Mouse (Mus musculus): ENCODE measurements at regions not wholly inside any gene's neighbourhood (a gene's known extent, or its start where the extent isn't known, plus 50 kb on each side); places are given as distances from the start of the nearest gene placed in this dataset.

DNA sequence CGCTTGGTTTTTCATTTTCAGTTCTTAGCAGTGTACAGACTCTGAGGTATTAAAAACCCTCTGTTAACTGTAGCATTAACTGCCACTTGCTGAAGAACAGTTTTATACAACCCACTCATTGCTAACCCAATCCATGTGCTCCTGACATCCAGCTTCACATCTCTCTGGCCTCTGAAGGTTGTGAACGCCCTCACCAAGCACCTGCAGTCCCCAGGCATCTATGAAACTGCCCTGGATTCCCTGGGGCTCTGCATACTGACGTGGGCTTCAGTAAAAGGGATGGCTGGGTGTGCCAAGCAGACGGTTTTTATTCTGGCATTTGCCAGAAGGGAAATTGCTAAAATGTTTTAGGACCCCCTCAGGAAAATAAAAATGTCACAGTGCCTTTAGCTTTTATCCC is 2232.2 kb upstream of the Gm7489 start:
- no peak for DNase-seq (ENCODE audit: low spot score)

GRCm38 (mm10) chr15:51657621-51658020 is 2227.1 kb upstream of the Gm7489 start:
- DNase-seq (ENCODE audit: low spot score) = no peak

DNA sequence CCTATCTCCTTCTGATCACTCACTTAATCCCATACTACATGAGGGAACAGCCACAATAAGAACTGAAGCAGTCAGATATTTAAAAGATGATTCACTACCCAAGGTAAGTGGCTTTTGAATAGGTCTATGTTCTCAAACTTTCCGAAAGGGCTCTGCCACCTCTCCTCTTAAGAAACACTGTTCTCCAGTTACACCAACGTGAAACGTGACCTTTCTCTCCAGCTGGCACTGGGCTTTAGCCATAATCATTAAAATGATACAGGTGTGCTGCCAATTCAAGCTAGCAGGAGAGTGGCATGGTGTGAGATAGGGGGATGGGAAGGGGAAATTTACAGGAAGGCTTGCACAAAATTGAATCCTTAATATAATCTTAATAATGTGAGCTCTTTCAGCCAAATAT is 2216.4 kb upstream of the Gm7489 start:
- no peak for DNase-seq (ENCODE audit: low spot score)

DNA sequence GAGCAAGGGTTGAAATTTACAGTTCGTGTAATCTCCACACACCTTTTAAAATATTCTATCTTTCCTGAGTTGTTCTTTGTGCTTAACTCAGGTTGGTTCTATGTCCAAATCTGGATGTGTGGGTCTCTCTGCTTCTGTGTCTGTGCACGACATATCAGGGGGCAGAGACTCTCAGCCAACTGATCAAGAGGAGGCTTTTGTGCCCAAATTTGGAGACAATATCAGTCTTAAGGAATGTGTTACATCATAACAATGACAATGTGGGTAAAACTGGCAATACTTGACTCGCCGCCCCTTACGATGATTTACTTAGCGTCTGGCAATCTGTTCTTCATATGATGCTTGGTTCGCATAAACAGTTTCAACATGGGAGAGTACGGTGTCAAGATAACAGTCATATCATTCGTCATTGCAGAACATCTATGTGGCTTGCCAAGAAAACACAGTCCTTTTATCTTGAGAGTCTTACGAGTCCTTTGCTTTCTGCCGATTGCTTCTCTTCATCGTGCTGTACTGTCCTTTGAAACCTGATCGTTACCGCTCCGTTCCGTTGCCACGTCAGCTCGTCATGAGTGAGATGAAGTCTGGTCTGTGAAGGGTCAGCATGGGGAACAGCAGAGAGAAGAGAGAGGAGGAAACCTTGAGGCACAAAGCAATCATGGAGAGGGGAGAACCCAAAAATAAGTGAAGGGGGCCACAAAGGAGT is 2212.9 kb upstream of the Gm7489 start:
- no peak for DNase-seq (ENCODE audit: low spot score)

GRCm38 (mm10) chr15:51673483-51673882 is 2211.2 kb upstream of the Gm7489 start:
- DNase-seq (ENCODE audit: low spot score) = no peak

- no peak for DNase-seq (ENCODE audit: low spot score)
These were observed 2209.4 kb upstream of the Gm7489 start for GRCm38 (mm10) chr15:51675291-51675690.

- DNase-seq (ENCODE audit: low spot score) = no peak
These were observed 2208.0 kb upstream of the Gm7489 start for GRCm38 (mm10) chr15:51676694-51677093.

DNA sequence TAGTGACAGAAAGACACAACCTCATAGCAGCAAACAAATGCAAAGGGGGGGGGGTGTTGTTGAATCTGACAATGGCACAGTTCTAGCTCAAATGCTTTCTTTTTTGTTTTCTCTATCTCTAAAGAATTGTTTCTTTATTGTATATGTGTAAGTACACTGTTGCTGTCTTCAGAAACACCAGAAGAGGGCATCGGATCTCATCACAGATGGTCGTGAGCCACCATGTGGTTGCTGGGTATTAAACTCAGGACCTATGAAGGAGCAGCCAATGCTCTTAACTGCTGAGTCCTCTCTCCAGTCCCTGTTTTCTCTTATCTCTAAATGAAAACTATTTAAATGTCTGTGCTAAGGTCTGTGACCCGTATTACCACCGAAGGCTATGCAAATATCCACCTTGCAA is 2207.4 kb upstream of the Gm7489 start:
- DNase-seq (ENCODE audit: low spot score) = no peak

DNA sequence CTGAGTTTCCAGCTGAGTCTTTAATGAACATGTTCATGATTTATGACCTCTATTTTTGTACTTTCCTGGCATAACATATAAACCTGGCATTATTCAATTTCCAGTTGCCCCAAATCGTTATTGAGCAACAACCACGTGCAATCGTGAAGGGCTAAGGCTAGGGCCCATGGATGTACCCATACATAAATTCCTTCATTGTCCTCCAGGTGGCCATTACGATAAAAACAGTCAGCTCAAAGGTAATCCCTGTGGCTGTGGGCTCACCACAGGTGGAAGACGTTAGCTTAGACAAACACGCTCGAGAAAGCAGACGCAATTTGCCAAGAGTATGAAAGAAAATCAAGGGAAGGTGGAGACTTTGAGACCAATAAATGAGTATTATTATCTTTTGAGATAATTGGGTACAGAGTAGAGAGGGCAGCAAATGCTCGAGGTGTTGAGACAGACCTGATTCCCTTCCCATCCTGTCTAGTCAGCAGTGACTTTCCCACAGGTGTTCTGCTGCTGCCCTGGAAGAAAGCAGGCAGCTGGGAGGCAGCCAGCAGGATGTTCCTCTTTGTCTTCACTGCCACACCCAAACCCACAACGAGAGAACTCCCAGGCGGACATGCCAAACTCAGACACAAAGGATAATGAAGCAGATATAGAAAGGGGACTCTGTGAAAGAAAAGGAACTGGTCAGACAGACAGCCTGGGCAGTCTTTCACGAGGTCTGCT is 2205.4 kb upstream of the Gm7489 start:
- DNase-seq (ENCODE audit: low spot score) = no peak

DNA sequence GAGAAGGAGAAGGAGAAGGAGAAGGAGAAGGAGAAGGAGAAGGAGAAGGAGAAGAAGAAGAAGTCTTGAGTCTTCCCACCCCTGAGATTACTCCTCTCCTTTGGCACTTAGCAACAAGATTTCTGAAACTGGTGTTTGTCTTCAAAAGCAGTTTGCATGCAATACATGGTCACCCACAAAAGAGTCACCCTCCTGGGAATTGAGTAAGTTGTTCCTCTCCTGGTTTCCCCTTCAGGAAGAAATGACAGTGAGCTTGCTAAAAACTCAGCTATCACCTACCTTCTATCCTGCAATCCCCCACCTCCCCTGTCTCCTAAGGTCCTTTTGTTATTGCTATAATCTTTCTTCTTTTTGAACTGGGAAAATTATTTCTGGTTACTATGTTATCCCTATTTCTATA is 2204.2 kb upstream of the Gm7489 start:
- DNase-seq (ENCODE audit: low spot score) = no peak

GRCm38 (mm10) chr15:51681191-51681590 is 2203.5 kb upstream of the Gm7489 start:
- DNase-seq (ENCODE audit: low spot score) = no peak

DNA sequence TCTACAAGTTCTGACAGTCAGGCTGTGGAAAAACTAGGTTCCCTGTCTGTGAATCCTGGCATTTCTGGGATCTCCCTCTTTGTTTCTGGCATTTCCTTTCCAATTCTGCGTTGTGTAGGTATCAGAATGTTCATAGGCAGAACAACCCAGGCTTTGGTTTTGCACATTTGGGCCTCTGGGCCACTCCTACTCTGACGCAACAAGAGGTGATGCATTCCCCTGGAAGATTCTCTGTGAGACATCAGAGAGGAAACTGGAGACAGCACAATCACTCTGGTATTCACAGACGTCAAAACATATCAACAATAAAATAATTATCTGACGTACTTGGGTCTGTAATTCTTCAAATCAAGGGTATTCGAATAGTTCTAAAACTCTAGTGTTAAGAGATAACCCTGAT is 2202.4 kb upstream of the Gm7489 start:
- no peak for DNase-seq (ENCODE audit: low spot score)

DNA sequence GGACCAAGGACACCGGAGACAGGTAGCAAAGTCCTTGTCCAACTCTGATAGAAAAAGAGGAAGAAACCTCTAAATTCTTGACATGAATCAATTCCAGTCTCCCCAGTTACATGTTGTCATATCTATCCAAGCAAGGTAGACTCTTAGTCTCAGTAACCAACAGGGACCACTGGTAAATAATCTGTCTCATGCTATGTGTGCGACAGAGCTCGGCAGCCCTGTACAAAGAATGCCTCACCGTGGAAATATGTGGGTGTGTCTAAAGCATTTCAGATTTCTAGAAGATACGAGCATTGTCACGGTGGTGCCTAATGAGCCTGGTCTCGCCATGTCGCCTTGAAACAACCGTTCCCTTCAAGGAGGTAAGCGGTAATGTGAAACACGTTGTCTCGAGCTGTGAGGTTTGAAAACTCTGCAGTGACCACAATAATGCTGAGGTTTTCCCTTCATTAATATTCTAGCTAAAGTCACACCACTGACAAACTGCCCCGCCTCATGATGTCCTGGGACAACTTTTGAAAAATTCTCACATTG is 2197.6 kb upstream of the Gm7489 start:
- no peak for DNase-seq (ENCODE audit: low spot score)

DNA sequence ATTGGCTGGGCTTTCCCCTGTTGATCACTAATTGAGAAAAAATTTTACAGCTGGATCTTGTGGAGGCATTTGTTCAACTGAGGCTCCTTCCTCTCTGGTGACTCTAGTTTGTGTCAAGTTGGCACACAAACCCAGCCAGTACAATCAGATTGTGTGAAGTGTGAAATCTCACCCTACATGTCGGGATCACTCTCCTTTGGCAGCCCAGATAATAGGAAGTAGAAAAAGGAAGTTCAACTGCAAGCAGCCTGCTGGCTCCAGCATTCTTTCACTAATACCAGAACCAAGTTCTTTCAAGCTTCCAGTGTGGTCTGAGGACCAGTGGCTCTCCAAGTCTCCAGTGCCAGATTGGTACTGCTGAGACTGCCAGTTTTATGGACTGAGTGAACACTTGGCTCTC is 2195.2 kb upstream of the Gm7489 start:
- no peak for DNase-seq (ENCODE audit: low spot score)

- DNase-seq (ENCODE audit: low spot score) = no peak
These were observed 2192.0 kb upstream of the Gm7489 start for GRCm38 (mm10) chr15:51692671-51693070.

- peak; percentile 9 for DNase-seq (ENCODE audit: low spot score)
These were observed 2188.2 kb upstream of the Gm7489 start for GRCm38 (mm10) chr15:51696344-51697016.

DNA sequence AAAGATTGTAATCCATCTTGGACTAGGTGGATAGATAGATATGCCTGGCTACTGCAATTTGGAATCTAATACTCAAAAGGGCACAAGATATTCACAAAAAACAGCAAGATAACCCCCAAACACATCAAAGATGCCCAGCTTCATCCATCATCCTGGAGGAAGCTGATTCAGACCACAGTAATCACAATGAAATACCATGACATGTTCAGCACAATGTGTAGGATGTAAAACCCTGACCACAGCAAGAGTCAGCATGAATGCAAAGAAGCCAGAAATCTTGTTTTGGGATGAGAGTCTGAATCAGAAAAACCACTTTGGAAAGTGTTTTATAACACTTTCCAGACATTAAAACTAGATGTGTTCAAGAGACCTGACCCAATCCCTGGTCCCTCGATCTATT is 2180.5 kb upstream of the Gm7489 start:
- DNase-seq (ENCODE audit: low spot score) = no peak

GRCm38 (mm10) chr15:51709871-51710655 is 2174.6 kb upstream of the Gm7489 start:
- no peak for DNase-seq (ENCODE audit: low spot score)

GRCm38 (mm10) chr15:51720873-51721308 is 2163.8 kb upstream of the Gm7489 start:
- DNase-seq (ENCODE audit: low spot score) = no peak

DNA sequence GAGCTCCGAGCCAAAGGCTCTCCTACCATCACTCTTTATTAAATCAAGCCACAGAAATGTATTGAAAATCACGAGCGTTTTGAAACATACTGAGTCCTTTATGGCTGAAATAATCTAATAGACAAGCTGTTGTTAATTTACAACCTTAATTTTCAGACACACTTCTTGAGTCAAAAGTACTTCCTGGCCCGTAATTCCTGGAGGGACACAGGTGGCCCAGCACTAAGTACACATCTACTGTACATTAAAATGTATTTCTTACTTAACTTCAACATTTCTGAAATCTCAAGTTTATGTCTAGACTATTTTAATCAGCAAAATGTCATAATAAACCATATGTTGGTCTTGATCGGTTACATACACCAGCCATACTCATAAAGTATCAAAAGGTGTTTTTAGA is 2163.3 kb upstream of the Gm7489 start:
- DNase-seq (ENCODE audit: low spot score) = no peak

DNA sequence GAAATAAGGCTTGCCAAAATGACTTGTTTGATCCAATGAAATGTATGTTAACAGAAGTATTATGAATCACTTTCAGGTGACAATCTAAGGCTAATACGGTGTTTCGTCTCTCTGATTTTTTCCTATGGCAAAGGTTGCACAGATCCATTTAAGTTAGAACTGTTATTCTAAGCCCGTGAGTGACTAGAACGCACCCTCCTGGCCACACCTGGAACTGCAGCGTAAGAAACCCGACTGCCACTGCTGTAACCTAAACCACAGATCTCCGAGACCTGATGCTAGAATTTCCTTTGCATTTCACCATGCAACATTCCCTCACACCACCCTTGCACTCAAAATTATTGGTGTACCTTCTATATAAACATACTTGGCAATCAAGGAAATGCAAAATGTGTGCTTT is 2160.6 kb upstream of the Gm7489 start:
- peak; percentile 34 for DNase-seq (ENCODE audit: low spot score)

- no peak for DNase-seq (ENCODE audit: low spot score)
These were observed 2159.2 kb upstream of the Gm7489 start for GRCm38 (mm10) chr15:51725457-51725856.
